Comparison of ENCODE assay signal across 11 mouse cellular contexts in genomic region chr7:118026106-118026526, GRCm38 (mm10).
A peak's percentile ranks its signal among the peaks of the same experiment; 100 is the strongest.
DNase-seq lines count a peak whose midpoint lies in the region; ATAC-seq and TF ChIP-seq lines count a peak whose summit lies in the region.
"Had no signal": no experiment of that assay in that cellular context is flagged by ENCODE, and none has a peak within 500 bp of the region (broad histone marks: within the 10 kb centered on the region; RNA-seq: fewer than 3 reads in every experiment).

No protein-coding gene starts in this region.

- H3K36me3 ChIP-seq in lung, embryonic 14.5 days (ENCODE audit: insufficient read depth), result no peaks in the 10 kb centered on the region
- H3K36me3 ChIP-seq in hindbrain, embryonic 15.5 days, result no peaks in the 10 kb centered on the region
- H3K36me3 ChIP-seq: embryonic facial prominence, embryonic 15.5 days; lung, embryonic 15.5 days had no signal

- no peak overlapping the region for H3K4me3 ChIP-seq in lung, embryonic 14.5 days (ENCODE audit: low read depth, low read length)
- no peak overlapping the region for H3K4me3 ChIP-seq in lung, adult 2 months (replicated peaks; ENCODE audit: extremely low read depth, low read depth, low read length)
- H3K4me3 ChIP-seq in hindbrain, embryonic 15.5 days, result no peak overlapping the region
- H3K4me3 ChIP-seq: embryonic facial prominence, embryonic 15.5 days; lung, embryonic 15.5 days had no signal

- H3K9ac ChIP-seq in lung, embryonic 14.5 days, result no peak overlapping the region
- H3K9ac ChIP-seq in hindbrain, embryonic 15.5 days, result no peak overlapping the region
- H3K9ac ChIP-seq: embryonic facial prominence, embryonic 15.5 days; lung, embryonic 15.5 days had no signal

- peak; percentile 23 for DNase-seq in lung, embryonic 14.5 days
- DNase-seq in lung, adult 2 months, result no peak
- peak; percentile 29 for DNase-seq in embryo, embryonic 9.5 days (ENCODE audit: extremely low spot score)
- peak; percentile 89 for DNase-seq in retina, postnatal 1 day
- DNase-seq in adrenal gland, adult 8-10 months, result no peak
- DNase-seq in cerebellum, adult 9-11 months, result no peak
- DNase-seq in ovary, postnatal 36 days (ENCODE audit: low spot score), result no peak
- DNase-seq: kidney, postnatal 36 days had no signal

- no peak for TF ChIP-seq POLR2A in lung, adult 2 months (IDR thresholded peaks at IDR 0.05; ENCODE audit: borderline replicate concordance, extremely low read depth, low read depth, low read length)

- no peak overlapping the region for H3K27ac ChIP-seq in lung, embryonic 14.5 days (ENCODE audit: low read depth)
- H3K27ac ChIP-seq in hindbrain, embryonic 15.5 days (replicated peaks), result no peak overlapping the region
- H3K27ac ChIP-seq: embryonic facial prominence, embryonic 15.5 days; lung, embryonic 15.5 days had no signal

- no peak overlapping the region for H3K4me2 ChIP-seq in lung, embryonic 14.5 days
- no peak overlapping the region for H3K4me2 ChIP-seq in hindbrain, embryonic 15.5 days
- H3K4me2 ChIP-seq: embryonic facial prominence, embryonic 15.5 days; lung, embryonic 15.5 days had no signal

- no peaks in the 10 kb centered on the region for H3K27me3 ChIP-seq in lung, embryonic 14.5 days (ENCODE audit: insufficient read depth, low read length)
- H3K27me3 ChIP-seq in hindbrain, embryonic 15.5 days, result no peaks in the 10 kb centered on the region
- H3K27me3 ChIP-seq: embryonic facial prominence, embryonic 15.5 days; lung, embryonic 15.5 days had no signal

- no peaks in the 10 kb centered on the region; the same call in 1 of the 2 replicates for H3K4me1 ChIP-seq in lung, embryonic 14.5 days (ENCODE audit: insufficient read depth)
- no peaks in the 10 kb centered on the region for H3K4me1 ChIP-seq in lung, adult 2 months (ENCODE audit: control insufficient read depth, insufficient read depth, low read length)
- peaks cover 14% of the 10 kb centered on the region for H3K4me1 ChIP-seq in hindbrain, embryonic 15.5 days (replicated peaks)
- H3K4me1 ChIP-seq: embryonic facial prominence, embryonic 15.5 days; lung, embryonic 15.5 days had no signal

- no peak for TF ChIP-seq CTCF in lung, embryonic 14.5 days (IDR thresholded peaks at IDR 0.05; ENCODE audit: low read depth)
- no peak for TF ChIP-seq CTCF in lung, adult 2 months (IDR thresholded peaks at IDR 0.05; ENCODE audit: insufficient read depth, low read length)

- ATAC-seq in lung, embryonic 14.5 days (ENCODE audit: insufficient read depth), result no peak
- 0 out of 2 replicates have a peak, but pooled peaks have one; percentile 45 for ATAC-seq in hindbrain, embryonic 15.5 days (ENCODE audit: low FRiP score, low read depth)

- H3K9me3 ChIP-seq in lung, embryonic 14.5 days (ENCODE audit: low read depth, low read length), result no peaks in the 10 kb centered on the region
- no peaks in the 10 kb centered on the region for H3K9me3 ChIP-seq in hindbrain, embryonic 15.5 days
- H3K9me3 ChIP-seq: embryonic facial prominence, embryonic 15.5 days; lung, embryonic 15.5 days had no signal

- WGBS in lung, embryonic 14.5 days, result 12% methylated on average over 10 of the region's 10 CpGs
- WGBS in lung, adult 2 months, result 32% methylated on average over 10 of the region's 10 CpGs
- 20% methylated on average over 10 of the region's 10 CpGs for WGBS in hindbrain, embryonic 15.5 days

Comparison
In these comparisons a context has a peak if more than half of its experiments do, and no peak if none do; other contexts are left out.
1. DNase-seq: peak in lung, embryonic 14.5 days (single experiment), embryo, embryonic 9.5 days (single experiment) and retina, postnatal 1 day (single experiment); none in lung, adult 2 months (single experiment), adrenal gland, adult 8-10 months (single experiment), cerebellum, adult 9-11 months (single experiment) and ovary, postnatal 36 days (single experiment).